Mouse (Mus musculus) layer of hippocampus, adult 6 months (tissue): ENCODE data around the gene Zfp512b. TPM values are rescaled to one million over a fixed set of nuclear protein-coding genes. Genes with fewer than 3 reads are reported as not detected.

Source experiments
- long read RNA-seq, 2 experiments: library from polyadenylated mRNA; unstranded; transcript quantifications; one replicate each; pipeline ENCODE4 v2.0.0; 2019 to 2020
- microRNA-seq: library from miRNA; unstranded; fragments of <30 nt; microRNA quantifications from one replicate; pipeline ENCODE4 v1.2.0, GENCODE M21; 2020
- polyA plus RNA-seq: library from polyadenylated mRNA; unstranded; fragments of <200 nt; fragmentation: Nextera tagmentation; gene quantifications from 2 replicates; pipeline ENCODE4 v1.2.3, GENCODE M21; 2021

The Zfp512b gene
- 8.0 and 8.6 TPM in 2 replicates for polyA plus RNA-seq
- long read RNA-seq, experiment 1, partial matches to known transcripts, result 0 of 19 reads
- long read RNA-seq, experiment 1, other reads (novel, unspliced or antisense), result 19 of 19 reads
- long read RNA-seq, experiment 2, partial matches to known transcripts, result 3 of 15 reads
- long read RNA-seq, experiment 2, other reads (novel, unspliced or antisense), result 12 of 15 reads

GRCm38 (mm10) chr2:181592231-181593041 is at the start of gene Zfp512b:
Gene Zfp512b (minus strand): TSS chr2:181592803.

GRCm38 (mm10) chr2:181598454-181599351 is 6.1 kb upstream of the Zfp512b start, which contains the start of gene Samd10:
Gene Samd10 (minus strand): TSS chr2:181599212.

GRCm38 (mm10) chr2:181591528-181592085 is 996 bp downstream of the Zfp512b start, which contains the start of gene Prpf6:
Gene Prpf6 (plus strand): TSS chr2:181591868.

GRCm38 (mm10) chr2:181584411-181584942 is 8.1 kb downstream of the Zfp512b start, which contains the start of gene Uckl1:
Gene Uckl1 (minus strand): TSS chr2:181584892.

Small RNA genes within 50 kb of the gene (microRNA-seq; reads per million reads assigned to microRNA genes)
- not detected for gene Mir7006

Other genes with a start within 250 kb of the Zfp512b start
- gene Zgpat, start 227.9 kb downstream of the Zfp512b start, polyA plus RNA-seq, result 19.8 and 20.5 TPM in 2 replicates
- 52.9 and 56.3 TPM in 2 replicates for gene Arfrp1, start 227.4 kb downstream of the Zfp512b start, polyA plus RNA-seq
- 2.0 and 2.8 TPM in 2 replicates for gene Lime1, start 212.7 kb downstream of the Zfp512b start, polyA plus RNA-seq
- gene Zbtb46, start 133.4 kb downstream of the Zfp512b start, polyA plus RNA-seq, result 2.8 and 3.0 TPM in 2 replicates
- gene Abhd16b, start 99.6 kb downstream of the Zfp512b start, polyA plus RNA-seq, result not detected in 2 replicates
- gene Tpd52l2, start 95.7 kb downstream of the Zfp512b start, polyA plus RNA-seq, result 92.7 and 98.3 TPM in 2 replicates
- gene Dnajc5, start 72.3 kb downstream of the Zfp512b start, polyA plus RNA-seq, result 113 and 124 TPM in 2 replicates
- gene Uckl1, start 7.9 kb downstream of the Zfp512b start, polyA plus RNA-seq, result 27.8 and 30.1 TPM in 2 replicates
- gene Prpf6, start 935 bp downstream of the Zfp512b start, polyA plus RNA-seq, result 51.0 and 58.7 TPM in 2 replicates
- gene Samd10, start 6.4 kb upstream of the Zfp512b start, polyA plus RNA-seq, result 13.9 and 18.8 TPM in 2 replicates
- not detected in 2 replicates for gene Gm29797, start 64.2 kb upstream of the Zfp512b start, polyA plus RNA-seq
- 2.4 and 4.7 TPM in 2 replicates for gene Sox18, start 78.8 kb upstream of the Zfp512b start, polyA plus RNA-seq
- 54.4 and 58.7 TPM in 2 replicates for gene Tcea2, start 87.5 kb upstream of the Zfp512b start, polyA plus RNA-seq
- gene Rgs19, start 101.2 kb upstream of the Zfp512b start, polyA plus RNA-seq, result 48.8 and 52.4 TPM in 2 replicates
- not detected in 2 replicates for gene Lkaaear1, start 105.6 kb upstream of the Zfp512b start, polyA plus RNA-seq
- gene Oprl1, start 122.2 kb upstream of the Zfp512b start, polyA plus RNA-seq, result 21.8 and 24.4 TPM in 2 replicates
- 0.93 and 1.0 TPM in 2 replicates for gene Myt1, start 170.5 kb upstream of the Zfp512b start, polyA plus RNA-seq
- 17.0 and 19.4 TPM in 2 replicates for gene Pcmtd2, start 245.1 kb upstream of the Zfp512b start, polyA plus RNA-seq